In the genomic region with DNA sequence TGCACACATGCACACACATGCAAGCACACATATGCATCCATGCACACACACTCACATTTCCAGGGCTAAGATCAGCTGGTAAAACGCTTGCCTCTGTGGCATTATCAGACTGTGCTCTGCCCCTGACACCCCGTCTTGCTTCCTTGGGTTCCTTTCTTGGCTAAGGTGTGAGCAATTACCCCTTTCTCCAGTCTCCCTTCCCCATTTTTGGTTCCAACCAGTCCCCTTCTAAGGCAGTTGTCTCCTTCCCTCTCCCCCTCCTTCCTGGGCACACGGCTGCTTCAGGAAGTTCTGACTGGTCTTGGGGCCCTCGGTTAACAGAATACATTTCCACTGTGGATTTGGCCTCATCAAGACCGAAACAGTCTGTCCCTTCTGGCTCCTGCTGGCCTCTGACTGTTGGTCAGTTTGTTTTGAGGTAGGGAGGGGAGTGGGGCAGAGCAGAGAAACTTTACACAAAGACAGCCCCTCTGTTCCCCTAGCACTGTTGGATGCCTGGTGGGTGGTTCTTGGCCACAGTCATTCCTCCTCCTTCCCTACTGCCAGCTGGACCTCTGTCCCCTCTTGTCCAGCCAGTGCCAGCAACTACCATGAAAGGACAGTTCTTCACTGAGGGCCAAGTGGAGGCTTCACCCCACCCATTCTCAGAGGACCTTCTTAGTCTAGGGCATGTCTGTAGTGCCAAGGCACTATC, we compare ENCODE assay signal across 19 mouse cellular contexts. TPM values are rescaled to one million over a fixed set of nuclear protein-coding genes. Genes with fewer than 3 reads are reported as not detected.
DNase-seq lines count a peak whose midpoint lies in the region; ATAC-seq and TF ChIP-seq lines count a peak whose summit lies in the region.
"Had no signal": no experiment of that assay in that cellular context is flagged by ENCODE, and none has a peak within 500 bp of the region (broad histone marks: within the 10 kb centered on the region; RNA-seq: fewer than 3 reads in every experiment).

No protein-coding gene starts in this region.

- DNase-seq in cerebellum, adult 8-10 months = no peak
- DNase-seq in hindbrain, postnatal 0 days (ENCODE audit: low spot score) = peak; percentile 49
- no peak for DNase-seq in hindbrain, embryonic 14.5 days (ENCODE audit: low spot score)
- peak; percentile 71 to 74 for DNase-seq in right cerebral cortex, postnatal 10 days (ENCODE audit: low spot score in 2 of 2)
- DNase-seq in right cerebral cortex, postnatal 25 days = no peak
- no peak for DNase-seq in lung, postnatal 4 days
- no peak for DNase-seq in thymus, adult 18-20 months
- DNase-seq: adrenal gland, postnatal 14 days; gastrocnemius, postnatal 36 days; kidney, adult 18-20 months; kidney, postnatal 14 days; lung, adult 18-20 months; lung, postnatal 36 days had no signal

- H3K9me3 ChIP-seq in hindbrain, postnatal 0 days (ENCODE audit: low read length) = no peaks in the 10 kb centered on the region
- H3K9me3 ChIP-seq in hindbrain, embryonic 14.5 days (ENCODE audit: control insufficient read depth, low read length) = 0 out of 2 replicates have a peak, but pooled peaks cover 4% of the 10 kb centered on the region
- H3K9me3 ChIP-seq: forebrain, embryonic 15.5 days; heart, embryonic 13.5 days had no signal

- no peak overlapping the region for H3K4me2 ChIP-seq in hindbrain, postnatal 0 days (ENCODE audit: low read depth, low read length)
- H3K4me2 ChIP-seq in hindbrain, embryonic 14.5 days (replicated peaks) = no peak overlapping the region
- H3K4me2 ChIP-seq: forebrain, embryonic 15.5 days; heart, embryonic 13.5 days; hindbrain, embryonic 13.5 days; limb, embryonic 15.5 days had no signal

- H3K4me3 ChIP-seq in hindbrain, postnatal 0 days (ENCODE audit: low read length) = no peak overlapping the region
- no peak overlapping the region for H3K4me3 ChIP-seq in hindbrain, embryonic 14.5 days (replicated peaks; ENCODE audit: low read length)
- H3K4me3 ChIP-seq: forebrain, embryonic 15.5 days; heart, embryonic 13.5 days; hindbrain, embryonic 13.5 days; limb, embryonic 15.5 days had no signal

- H3K4me1 ChIP-seq in hindbrain, postnatal 0 days (ENCODE audit: insufficient read depth, low read length) = no peaks in the 10 kb centered on the region
- no peaks in the 10 kb centered on the region; the same call in 1 of the 2 replicates for H3K4me1 ChIP-seq in hindbrain, embryonic 14.5 days (replicated peaks; ENCODE audit: control insufficient read depth, insufficient read depth, low read length)
- H3K4me1 ChIP-seq: limb, embryonic 15.5 days had no signal

- 53% methylated on average over 5 of the region's 5 CpGs for WGBS in hindbrain, postnatal 0 days
- WGBS in hindbrain, embryonic 14.5 days = 73% methylated on average over 5 of the region's 5 CpGs

- peak overlapping the region; percentile 18; the same call in 1 of the 2 replicates for H3K27ac ChIP-seq in hindbrain, postnatal 0 days
- no peak overlapping the region for H3K27ac ChIP-seq in hindbrain, embryonic 14.5 days
- H3K27ac ChIP-seq: forebrain, embryonic 15.5 days; heart, embryonic 13.5 days; hindbrain, embryonic 13.5 days had no signal

- H3K36me3 ChIP-seq in hindbrain, postnatal 0 days (ENCODE audit: insufficient read depth, low read length) = no peaks in the 10 kb centered on the region
- H3K36me3 ChIP-seq in hindbrain, embryonic 14.5 days (replicated peaks; ENCODE audit: control insufficient read depth, insufficient read depth) = no peaks in the 10 kb centered on the region
- H3K36me3 ChIP-seq: forebrain, embryonic 15.5 days; heart, embryonic 13.5 days; hindbrain, embryonic 13.5 days; limb, embryonic 15.5 days had no signal

- H3K27me3 ChIP-seq in hindbrain, postnatal 0 days (ENCODE audit: insufficient read depth, low read length) = no peaks in the 10 kb centered on the region
- H3K27me3 ChIP-seq in hindbrain, embryonic 14.5 days (ENCODE audit: control insufficient read depth, insufficient read depth, low read length) = no peaks in the 10 kb centered on the region
- H3K27me3 ChIP-seq: forebrain, embryonic 15.5 days; heart, embryonic 13.5 days; hindbrain, embryonic 13.5 days; limb, embryonic 15.5 days had no signal

- TF ChIP-seq CTCF in hindbrain, postnatal 0 days (IDR thresholded peaks at IDR 0.05; ENCODE audit: low read depth) = no peak

- H3K9ac ChIP-seq in hindbrain, postnatal 0 days (replicated peaks; ENCODE audit: low read length) = no peak overlapping the region
- H3K9ac ChIP-seq in hindbrain, embryonic 14.5 days = no peak overlapping the region
- H3K9ac ChIP-seq: forebrain, embryonic 15.5 days; heart, embryonic 13.5 days; hindbrain, embryonic 13.5 days; limb, embryonic 15.5 days had no signal

- ATAC-seq in cerebellum, adult (ENCODE audit: insufficient number of reproducible peaks, low FRiP score, low TSS enrichment) = 0 out of 2 replicates have a peak, but pooled peaks have one; percentile 7
- ATAC-seq in hindbrain, postnatal 0 days = peak; percentile 88
- no peak for ATAC-seq in hindbrain, embryonic 14.5 days (ENCODE audit: low FRiP score)
- ATAC-seq: forebrain, embryonic 15.5 days; midbrain, embryonic 16.5 days had no signal

RNA-seq across cellular contexts. Expression of a gene that starts 16.9 kb away (rescaled TPM):
- total RNA-seq in hindbrain, postnatal 0 days (2014; rRNA removed) = 1.5 and 1.6 TPM in 2 replicates
- 1.5 and 1.7 TPM in 2 replicates for polyA plus RNA-seq in hindbrain, postnatal 0 days (2015; fragmentation: Nextera tagmentation; extraction: Ambion mirVana)
- 1.1 and 1.3 TPM in 2 replicates for polyA plus RNA-seq in hindbrain, embryonic 14.5 days (2014; fragmentation: Nextera tagmentation; extraction: Ambion mirVana)

Comparison
In these comparisons a context has a peak if more than half of its experiments do, and no peak if none do; other contexts are left out.
1. DNase-seq: peak in hindbrain, postnatal 0 days (single experiment) and right cerebral cortex, postnatal 10 days (2 of 2); none in cerebellum, adult 8-10 months (single experiment), hindbrain, embryonic 14.5 days (single experiment), right cerebral cortex, postnatal 25 days (single experiment), lung, postnatal 4 days (0 of 2) and thymus, adult 18-20 months (0 of 2).